Mouse (Mus musculus): Measurements from ENCODE around the gene Gm49353. TPM values are rescaled to one million over a fixed set of nuclear protein-coding genes. Genes with fewer than 3 reads are reported as not detected.

Gene Gm49353
- polyA plus RNA-seq, 1 experiment from 2014 or later, result 14.9 TPM

GRCm38 (mm10) chr10:29225329-29225728 lies 26.6 kb downstream of the Gm49353 start:
- Histone ChIP-seq H3K4me1 (ENCODE audit: control insufficient read depth, insufficient read depth, low read length) (no peaks in the 10 kb centered on the region), H3K36me3 (ENCODE audit: control insufficient read depth, insufficient read depth, low read length) (peaks cover 36% of the 10 kb centered on the region), H3K9me3 (ENCODE audit: control insufficient read depth, low read length) (no peaks in the 10 kb centered on the region), H3K4me2 (ENCODE audit: low read depth, low read length) (no peak overlapping the region), H3K27ac (ENCODE audit: low read depth, low read length) (no peak overlapping the region), H3K27me3 (ENCODE audit: control insufficient read depth, insufficient read depth, low read length) (no peaks in the 10 kb centered on the region), H3K4me3 (ENCODE audit: low read depth, low read length) (no peak overlapping the region), H3K9ac (replicated peaks; ENCODE audit: low read depth, low read length) (no peak overlapping the region)
- WGBS, result 93% methylated on average over 4 of the region's 4 CpGs
- no peak for ATAC-seq (ENCODE audit: low read depth)

GRCm38 (mm10) chr10:29231208-29231607 lies 32.5 kb downstream of the Gm49353 start:
- Histone ChIP-seq H3K9me3 (ENCODE audit: control insufficient read depth, low read length) (no peaks in the 10 kb centered on the region), H3K4me3 (ENCODE audit: low read depth, low read length) (no peak overlapping the region), H3K9ac (replicated peaks; ENCODE audit: low read depth, low read length) (no peak overlapping the region), H3K4me2 (ENCODE audit: low read depth, low read length) (no peak overlapping the region), H3K4me1 (ENCODE audit: control insufficient read depth, insufficient read depth, low read length) (no peaks in the 10 kb centered on the region), H3K27ac (ENCODE audit: low read depth, low read length) (no peak overlapping the region), H3K27me3 (ENCODE audit: control insufficient read depth, insufficient read depth, low read length) (no peaks in the 10 kb centered on the region), H3K36me3 (ENCODE audit: control insufficient read depth, insufficient read depth, low read length) (peaks cover 10% of the 10 kb centered on the region; the same call in 1 of the 2 replicates)
- WGBS, result 87% methylated on average over 2 of the region's 2 CpGs
- no peak for ATAC-seq (ENCODE audit: low read depth)

Other genes starting within 250 kb of the Gm49353 start
- not detected in 2 replicates for gene 2310057J18Rik, start 212.7 kb upstream of the Gm49353 start, polyA plus RNA-seq (2014; fragmentation: Nextera tagmentation; extraction: Ambion mirVana)
- 104 and 110 TPM in 2 replicates for gene Soga3, start 55.1 kb upstream of the Gm49353 start, polyA plus RNA-seq (2014; fragmentation: Nextera tagmentation; extraction: Ambion mirVana)
- 30.3 and 36.3 TPM in 2 replicates for gene 9330159F19Rik, start 12.7 kb downstream of the Gm49353 start, polyA plus RNA-seq (2014; fragmentation: Nextera tagmentation; extraction: Ambion mirVana)
- 28.7 and 30.4 TPM in 2 replicates for gene Echdc1, start 114.2 kb downstream of the Gm49353 start, polyA plus RNA-seq (2014; fragmentation: Nextera tagmentation; extraction: Ambion mirVana)
- 57.5 and 75.3 TPM in 2 replicates for gene Rnf146, start 163.5 kb downstream of the Gm49353 start, polyA plus RNA-seq (2014; fragmentation: Nextera tagmentation; extraction: Ambion mirVana)

All from neural tube, embryonic 14.5 days (tissue).